Mouse (Mus musculus) cerebellum, adult 2 months (tissue): ENCODE results near the gene Nipa1.

Source experiments
- CTCF ChIP-seq: fragments of 200-500 bp; IDR thresholded peaks from 2 replicates; pipeline ENCODE4 v1.5.1; 2011; ENCODE audit warnings: low read depth, mild to moderate bottlenecking, control low read depth, low read length, moderate library complexity, borderline replicate concordance; ENCODE audit not compliant: insufficient read depth
- POLR2A ChIP-seq: fragments of 200-500 bp; IDR thresholded peaks from 2 replicates; pipeline ENCODE4 v1.6.1; 2011; ENCODE audit warnings: low read length, control low read depth, borderline replicate concordance; ENCODE audit not compliant: insufficient read depth

DNA sequence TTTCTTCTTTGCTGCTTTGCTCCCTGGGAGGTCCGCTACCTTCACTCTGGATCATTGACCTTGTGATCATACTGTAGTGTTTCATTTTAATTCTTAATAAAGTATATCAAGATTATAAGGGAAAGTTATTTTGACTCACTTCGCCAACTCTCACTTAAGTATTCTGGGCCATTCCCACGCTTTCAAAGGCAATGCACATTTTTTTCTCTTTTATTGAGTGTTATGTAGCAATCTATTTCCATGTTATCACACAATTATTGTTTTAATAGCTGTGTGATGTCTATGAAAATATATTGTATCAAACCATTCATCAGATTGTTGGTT lies at the start of gene Nipa1:
- TF ChIP-seq POLR2A = no peak
- no peak for TF ChIP-seq CTCF
